Mouse (Mus musculus) kidney, embryonic 16.5 days (tissue): ENCODE measurements around the gene Klf13. TPM values are rescaled to one million over a fixed set of nuclear protein-coding genes. Genes with fewer than 3 reads are reported as not detected.

Source experiments
- ATAC-seq: fragments of 200-750 bp; cut with Nextera tagmentation; 2 replicates; pipeline ENCODE4 v1.8.0; 2017; ENCODE audit warnings: moderate TSS enrichment; ENCODE audit not compliant: low FRiP score, low TSS enrichment
- H3K27ac ChIP-seq: fragments of 300-500 bp; sonication (generic); 2 replicates; pipeline ENCODE4 v1.5.1; 2014; ENCODE audit warnings: low read length
- H3K27me3 ChIP-seq: fragments of 300-500 bp; sonication (generic); 2 replicates; pipeline ENCODE4 v1.6.1; 2014; ENCODE audit warnings: low read length, control low read depth, mixed read lengths; ENCODE audit not compliant: insufficient read depth
- H3K36me3 ChIP-seq: fragments of 300-500 bp; sonication (generic); 2 replicates; pipeline ENCODE4 v1.6.1; 2014; ENCODE audit warnings: low read length, control low read depth, mixed read lengths; ENCODE audit not compliant: insufficient read depth
- H3K4me1 ChIP-seq: fragments of 300-500 bp; sonication (generic); 2 replicates; pipeline ENCODE4 v1.6.1; 2014; ENCODE audit warnings: low read length, control low read depth, mixed read lengths; ENCODE audit not compliant: insufficient read depth
- H3K4me2 ChIP-seq: fragments of 300-500 bp; sonication (generic); replicated peaks from 2 replicates; pipeline ENCODE4 v1.6.1; 2014; ENCODE audit warnings: low read depth, low read length
- H3K4me3 ChIP-seq: fragments of 300-500 bp; sonication (generic); 2 replicates; pipeline ENCODE4 v1.5.1; 2014; ENCODE audit warnings: mild to moderate bottlenecking, low read length
- H3K9ac ChIP-seq: fragments of 300-500 bp; sonication (generic); replicated peaks from 2 replicates; pipeline ENCODE4 v1.6.1; 2014; ENCODE audit warnings: low read length
- H3K9me3 ChIP-seq: fragments of 300-500 bp; sonication (generic); 2 replicates; pipeline ENCODE4 v1.6.1; 2016; ENCODE audit warnings: low read length, control low read depth
- WGBS: fragments of 180-500 bp; shearing (Covaris S2); extraction: QIAGEN DNeasy Blood & Tissue Kit; methylation state at CpG from one replicate; pipeline ENCODE4 v1.1.7; 2014; 5-methylcytosine and 5-hydroxymethylcytosine counted together
- polyA plus RNA-seq: library from polyadenylated mRNA; unstranded; fragments of >200 nt; fragmentation: Nextera tagmentation; extraction: Ambion mirVana; gene quantifications from 2 replicates; pipeline ENCODE4 v1.2.1, GENCODE M21; 2015

The Klf13 gene
- polyA plus RNA-seq, 1 experiment from 2014 or later = 23.2 TPM

DNA sequence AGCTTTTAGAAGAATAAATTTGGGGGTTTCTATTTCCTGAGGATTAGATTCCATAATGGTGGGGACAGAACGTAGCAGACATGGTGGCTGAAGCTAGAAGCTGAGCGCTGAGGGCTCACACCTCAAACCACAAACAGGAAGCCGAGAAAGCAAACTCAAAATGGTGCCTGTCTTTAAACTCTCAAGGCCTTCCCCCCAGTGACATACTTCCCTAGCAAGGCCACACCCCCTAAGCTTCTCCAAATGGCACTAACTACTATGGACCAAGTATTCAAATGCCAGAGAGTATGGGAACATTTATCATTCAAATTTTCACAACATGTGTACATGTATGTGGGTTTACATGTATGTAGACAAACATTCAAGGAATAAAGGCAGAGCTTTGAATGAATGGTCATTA is 8.6 kb downstream of the Klf13 start:
- WGBS = 86% methylated on average over 3 of the region's 3 CpGs

DNA sequence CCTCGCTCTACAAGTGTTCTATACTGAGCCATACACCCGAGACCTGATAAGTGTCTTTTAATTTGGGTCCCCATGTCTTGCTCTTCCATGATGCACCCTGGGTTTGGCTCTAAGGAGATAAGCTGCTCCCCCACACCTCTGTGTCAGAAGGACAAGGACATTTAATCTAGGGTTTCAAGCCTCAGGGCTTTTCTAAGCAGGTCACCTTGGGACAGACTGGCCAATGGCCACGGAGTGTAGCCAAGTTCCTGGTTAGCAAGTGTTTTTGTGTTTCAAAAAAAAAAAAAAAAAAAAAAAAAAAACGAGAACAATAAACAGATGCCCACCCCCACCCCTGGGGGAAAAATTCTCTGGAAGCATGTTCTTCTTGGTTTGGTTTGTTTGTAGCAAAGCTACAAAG is 9.6 kb downstream of the Klf13 start:
- H3K27ac ChIP-seq = no peak overlapping the region
- no peaks in the 10 kb centered on the region for H3K9me3 ChIP-seq
- no peak overlapping the region for H3K4me2 ChIP-seq
- H3K4me3 ChIP-seq = no peak overlapping the region
- ATAC-seq = no peak
- H3K4me1 ChIP-seq = peaks cover 28% of the 10 kb centered on the region
- WGBS = 76% methylated on average over 4 of the region's 4 CpGs
- H3K9ac ChIP-seq = no peak overlapping the region
- no peaks in the 10 kb centered on the region for H3K27me3 ChIP-seq
- H3K36me3 ChIP-seq = no peaks in the 10 kb centered on the region

More for the DNA sequence above, 8.6 kb downstream of the Klf13 start:
- Histone ChIP-seq H3K9me3 (no peaks in the 10 kb centered on the region), H3K36me3 (no peaks in the 10 kb centered on the region), H3K4me3 (no peak overlapping the region), H3K4me2 (no peak overlapping the region), H3K27ac (no peak overlapping the region), H3K4me1 (peaks cover 21% of the 10 kb centered on the region), H3K27me3 (no peaks in the 10 kb centered on the region), H3K9ac (no peak overlapping the region)
- no peak for ATAC-seq

DNA sequence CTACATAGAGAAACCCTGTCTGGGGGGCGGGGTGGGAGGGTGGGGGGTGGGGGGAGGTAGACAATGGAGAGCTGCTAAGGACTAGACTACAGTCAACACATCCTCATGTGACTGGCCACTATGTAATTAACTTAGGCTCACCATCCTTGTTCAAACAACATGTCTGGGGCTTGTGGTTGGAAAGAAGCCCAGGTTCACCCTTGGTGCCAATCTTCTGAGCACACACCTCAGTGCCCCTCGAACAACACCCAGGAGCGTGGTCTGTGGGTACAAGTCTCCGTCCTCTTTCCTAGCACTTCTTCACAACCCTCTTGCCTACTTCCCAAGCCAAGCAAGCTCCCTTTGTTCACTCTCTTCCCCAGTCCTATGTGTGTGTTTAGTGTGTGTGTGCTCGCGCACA is 11.6 kb downstream of the Klf13 start:
- Histone ChIP-seq H3K4me2 (no peak overlapping the region), H3K9me3 (no peaks in the 10 kb centered on the region), H3K9ac (no peak overlapping the region), H3K36me3 (no peaks in the 10 kb centered on the region), H3K27ac (no peak overlapping the region), H3K4me3 (no peak overlapping the region), H3K4me1 (peaks cover 36% of the 10 kb centered on the region), H3K27me3 (no peaks in the 10 kb centered on the region)
- WGBS = 95% methylated on average over 6 of the region's 6 CpGs
- ATAC-seq = no peak

DNA sequence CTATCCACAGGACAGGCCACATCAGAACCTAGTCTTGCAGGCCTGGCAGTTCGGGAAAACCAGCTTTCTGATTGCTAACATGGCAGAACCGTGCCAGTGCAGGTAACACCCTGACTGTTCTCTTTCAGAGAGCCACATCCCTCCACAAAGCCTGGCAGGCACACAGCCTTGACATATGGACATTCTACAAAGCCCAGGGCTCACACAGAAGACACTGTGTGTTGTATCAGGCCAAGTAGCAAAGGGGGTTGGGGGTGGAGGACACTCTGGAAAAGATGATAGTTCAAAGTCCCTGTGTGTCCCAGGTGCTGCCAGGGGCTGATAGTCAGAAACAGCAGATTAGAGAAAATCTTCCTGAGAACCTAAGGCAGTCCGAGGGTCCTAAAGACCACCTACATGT is 12.2 kb downstream of the Klf13 start:
- Histone ChIP-seq H3K4me3 (no peak overlapping the region), H3K4me2 (no peak overlapping the region), H3K9ac (no peak overlapping the region; the same call in 1 of the 2 replicates), H3K27me3 (no peaks in the 10 kb centered on the region), H3K27ac (peak overlapping the region; percentile 85), H3K4me1 (peaks cover 39% of the 10 kb centered on the region), H3K9me3 (no peaks in the 10 kb centered on the region), H3K36me3 (no peaks in the 10 kb centered on the region)
- 75% methylated on average over 3 of the region's 3 CpGs for whole genome bisulfite sequencing
- ATAC-seq = no peak

GRCm38 (mm10) chr7:63925413-63926360 is 13.0 kb downstream of the Klf13 start:
- H3K4me3 ChIP-seq = no peak overlapping the region
- WGBS = 32% methylated on average over 14 of the region's 14 CpGs
- ATAC-seq = peak; percentile 67
- peaks cover 39% of the 10 kb centered on the region for H3K4me1 ChIP-seq
- no peaks in the 10 kb centered on the region for H3K9me3 ChIP-seq
- H3K36me3 ChIP-seq = no peaks in the 10 kb centered on the region
- peak overlapping the region; percentile 39; the same call in 1 of the 2 replicates for H3K4me2 ChIP-seq
- H3K27ac ChIP-seq = peak overlapping the region; percentile 85
- H3K9ac ChIP-seq = 0 out of 2 replicates have a peak overlapping the region, but pooled peaks have one; percentile 0
- H3K27me3 ChIP-seq = no peaks in the 10 kb centered on the region

GRCm38 (mm10) chr7:63924747-63925412 is 13.8 kb downstream of the Klf13 start:
- no peaks in the 10 kb centered on the region for H3K9me3 ChIP-seq
- no peaks in the 10 kb centered on the region for H3K36me3 ChIP-seq
- 10% methylated on average over 6 of the region's 6 CpGs for WGBS
- H3K4me2 ChIP-seq = peak overlapping the region; percentile 39
- H3K4me3 ChIP-seq = no peak overlapping the region
- peaks cover 39% of the 10 kb centered on the region for H3K4me1 ChIP-seq
- peak; percentile 77 for ATAC-seq
- H3K27ac ChIP-seq = peak overlapping the region; percentile 85
- no peaks in the 10 kb centered on the region for H3K27me3 ChIP-seq
- peak overlapping the region; percentile 4; the same call in 1 of the 2 replicates for H3K9ac ChIP-seq

DNA sequence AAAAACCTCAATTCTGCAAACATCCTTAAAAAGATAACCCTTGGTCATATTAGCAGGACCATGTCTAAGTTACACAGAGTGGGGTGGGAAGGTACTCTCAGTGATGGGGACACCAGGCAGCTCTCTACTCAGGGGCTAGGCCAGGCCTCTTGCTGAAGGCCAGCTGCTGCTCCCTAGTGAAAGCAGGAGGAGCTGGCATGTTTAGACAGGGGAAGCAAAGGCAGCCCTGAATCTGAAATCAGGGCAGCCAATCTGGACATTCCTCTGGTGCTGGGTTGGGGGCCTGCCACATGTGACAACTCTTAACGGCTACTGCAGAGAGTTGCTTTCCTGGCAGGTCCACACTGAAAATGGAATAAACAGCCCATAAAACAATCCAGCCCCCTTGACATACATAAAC is 14.6 kb downstream of the Klf13 start:
- Histone ChIP-seq H3K27me3 (no peaks in the 10 kb centered on the region), H3K4me2 (no peak overlapping the region), H3K4me1 (peaks cover 47% of the 10 kb centered on the region), H3K9ac (no peak overlapping the region), H3K27ac (peak overlapping the region; percentile 81), H3K36me3 (no peaks in the 10 kb centered on the region), H3K4me3 (no peak overlapping the region), H3K9me3 (no peaks in the 10 kb centered on the region)
- 19% methylated on average over 1 of the region's 1 CpGs for WGBS
- ATAC-seq = no peak

GRCm38 (mm10) chr7:63922975-63923374 is 15.7 kb downstream of the Klf13 start:
- no peak overlapping the region for H3K9ac ChIP-seq
- H3K4me2 ChIP-seq = no peak overlapping the region
- no peak for ATAC-seq
- no peak overlapping the region for H3K4me3 ChIP-seq
- peaks cover 50% of the 10 kb centered on the region for H3K4me1 ChIP-seq
- WGBS = 94% methylated on average over 1 of the region's 1 CpGs
- H3K27ac ChIP-seq = no peak overlapping the region
- H3K27me3 ChIP-seq = no peaks in the 10 kb centered on the region
- H3K9me3 ChIP-seq = no peaks in the 10 kb centered on the region
- no peaks in the 10 kb centered on the region for H3K36me3 ChIP-seq

DNA sequence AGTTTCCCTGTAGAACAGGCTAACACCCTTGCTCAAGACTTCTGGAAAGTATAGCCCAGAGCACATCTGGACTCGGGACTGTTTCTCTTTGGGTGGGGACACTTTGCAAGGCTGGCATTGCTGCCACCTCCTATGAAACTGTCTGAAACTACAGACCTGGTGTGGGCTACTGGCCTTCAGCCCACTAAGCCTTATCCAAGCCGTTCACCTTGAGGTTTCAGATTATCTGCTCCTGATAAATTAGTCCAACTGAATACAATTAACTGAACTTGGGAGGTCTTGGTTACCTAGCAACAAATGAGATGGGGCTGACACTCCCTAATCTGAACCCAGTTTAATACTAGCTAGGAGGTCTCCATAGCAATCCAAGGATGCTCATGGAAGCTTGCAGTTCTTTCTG is 16.1 kb downstream of the Klf13 start:
- H3K27me3 ChIP-seq = no peaks in the 10 kb centered on the region
- no peak overlapping the region for H3K4me3 ChIP-seq
- H3K27ac ChIP-seq = no peak overlapping the region
- no peak overlapping the region for H3K4me2 ChIP-seq
- ATAC-seq = no peak
- H3K36me3 ChIP-seq = no peaks in the 10 kb centered on the region
- 70% methylated on average over 2 of the region's 2 CpGs for WGBS
- no peaks in the 10 kb centered on the region for H3K9me3 ChIP-seq
- H3K9ac ChIP-seq = no peak overlapping the region
- H3K4me1 ChIP-seq = peaks cover 54% of the 10 kb centered on the region
